Mouse (Mus musculus) hindbrain, embryonic 10.5 days (tissue): ENCODE data around the gene Il11. TPM values are rescaled to one million over a fixed set of nuclear protein-coding genes. Genes with fewer than 3 reads are reported as not detected.

Experiments used
- DNase-seq: peaks from one replicate; pipeline ENCODE4 v3.0.0-alpha.2; 2017; ENCODE audit warnings: low spot score
- H3K27ac ChIP-seq: fragments of 300-500 bp; sonication (generic); 2 replicates; pipeline ENCODE4 v1.5.1; 2016; ENCODE audit warnings: mild to moderate bottlenecking, moderate library complexity
- H3K27me3 ChIP-seq: fragments of 300-500 bp; sonication (generic); 2 replicates; pipeline ENCODE4 v1.6.1; 2016; ENCODE audit warnings: mild to moderate bottlenecking; ENCODE audit not compliant: poor library complexity, insufficient read depth, severe bottlenecking
- H3K36me3 ChIP-seq: fragments of 300-500 bp; sonication (generic); 2 replicates; pipeline ENCODE4 v1.6.1; 2016; ENCODE audit warnings: mild to moderate bottlenecking, moderate library complexity
- H3K4me1 ChIP-seq: fragments of 300-500 bp; sonication (generic); replicated peaks from 2 replicates; pipeline ENCODE4 v1.6.1; 2016; ENCODE audit warnings: mild to moderate bottlenecking
- H3K4me3 ChIP-seq: fragments of 300-500 bp; sonication (generic); 2 replicates; pipeline ENCODE4 v1.5.1; 2016; ENCODE audit warnings: mild to moderate bottlenecking, moderate library complexity
- H3K9me3 ChIP-seq: fragments of 300-500 bp; sonication (generic); 2 replicates; pipeline ENCODE4 v1.6.1; 2016; ENCODE audit warnings: mild to moderate bottlenecking, moderate library complexity
- WGBS: fragments of 180-500 bp; shearing (Covaris S2); methylation state at CpG from one replicate; pipeline ENCODE4 v1.1.7; 2016; 5-methylcytosine and 5-hydroxymethylcytosine counted together
- polyA plus RNA-seq: library from polyadenylated mRNA; unstranded; fragments of >200 nt; fragmentation: Nextera tagmentation; extraction: Ambion mirVana; gene quantifications from 2 replicates; pipeline ENCODE4 v1.2.1, GENCODE M21; 2016

Il11 gene
- polyA plus RNA-seq, 1 experiment from 2014 or later, result 0.44 TPM

DNA sequence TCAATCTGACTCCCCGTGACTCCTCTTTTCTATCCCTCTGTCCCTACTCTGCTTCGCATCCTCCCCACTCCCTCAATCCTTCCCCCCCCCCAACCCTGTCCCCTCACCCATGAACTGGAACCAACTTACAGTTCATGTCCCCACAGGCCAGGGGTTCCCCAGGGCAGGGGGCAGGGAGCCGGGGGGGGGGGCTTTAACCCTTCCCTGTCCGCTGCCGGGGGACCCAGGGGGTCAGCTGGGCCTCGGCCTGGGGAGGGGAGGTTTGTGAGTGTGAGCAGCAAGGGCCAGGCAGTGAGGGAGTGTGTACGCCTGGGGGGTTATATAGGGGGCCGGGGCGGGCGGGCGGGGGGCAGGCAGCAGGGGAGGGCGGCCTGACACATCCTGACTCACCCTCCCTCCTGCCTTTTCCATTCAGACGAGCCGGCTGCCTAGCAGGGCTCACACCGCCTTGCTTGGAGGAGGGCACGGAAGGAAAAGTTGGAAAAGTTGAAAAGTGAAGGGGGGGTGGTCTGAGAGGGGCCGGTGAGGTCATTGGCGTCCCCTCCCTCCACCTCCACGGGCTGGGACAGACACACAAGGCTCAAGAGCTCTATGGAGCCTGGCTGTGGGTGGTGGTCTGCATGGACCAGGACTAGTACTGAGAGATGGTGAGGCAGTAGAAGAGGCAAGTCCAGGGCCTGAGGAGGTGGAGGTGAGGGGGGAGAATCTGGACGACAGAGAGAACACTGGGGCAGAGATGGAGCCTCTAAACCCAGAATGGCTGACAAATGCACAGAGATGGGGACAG lies 4.6 kb downstream of the Il11 start:
- peak overlapping the region; percentile 44 for H3K4me3 ChIP-seq
- WGBS, result 3% methylated on average over 20 of the region's 20 CpGs
- peak overlapping the region; percentile 59 for H3K27ac ChIP-seq
- DNase-seq, result no peak
- 0 out of 2 replicates have a peak, but pooled peaks cover 6% of the 10 kb centered on the region for H3K9me3 ChIP-seq
- H3K27me3 ChIP-seq, result peaks cover 84% of the 10 kb centered on the region
- peaks cover 33% of the 10 kb centered on the region for H3K4me1 ChIP-seq
- H3K36me3 ChIP-seq, result no peaks in the 10 kb centered on the region

DNA sequence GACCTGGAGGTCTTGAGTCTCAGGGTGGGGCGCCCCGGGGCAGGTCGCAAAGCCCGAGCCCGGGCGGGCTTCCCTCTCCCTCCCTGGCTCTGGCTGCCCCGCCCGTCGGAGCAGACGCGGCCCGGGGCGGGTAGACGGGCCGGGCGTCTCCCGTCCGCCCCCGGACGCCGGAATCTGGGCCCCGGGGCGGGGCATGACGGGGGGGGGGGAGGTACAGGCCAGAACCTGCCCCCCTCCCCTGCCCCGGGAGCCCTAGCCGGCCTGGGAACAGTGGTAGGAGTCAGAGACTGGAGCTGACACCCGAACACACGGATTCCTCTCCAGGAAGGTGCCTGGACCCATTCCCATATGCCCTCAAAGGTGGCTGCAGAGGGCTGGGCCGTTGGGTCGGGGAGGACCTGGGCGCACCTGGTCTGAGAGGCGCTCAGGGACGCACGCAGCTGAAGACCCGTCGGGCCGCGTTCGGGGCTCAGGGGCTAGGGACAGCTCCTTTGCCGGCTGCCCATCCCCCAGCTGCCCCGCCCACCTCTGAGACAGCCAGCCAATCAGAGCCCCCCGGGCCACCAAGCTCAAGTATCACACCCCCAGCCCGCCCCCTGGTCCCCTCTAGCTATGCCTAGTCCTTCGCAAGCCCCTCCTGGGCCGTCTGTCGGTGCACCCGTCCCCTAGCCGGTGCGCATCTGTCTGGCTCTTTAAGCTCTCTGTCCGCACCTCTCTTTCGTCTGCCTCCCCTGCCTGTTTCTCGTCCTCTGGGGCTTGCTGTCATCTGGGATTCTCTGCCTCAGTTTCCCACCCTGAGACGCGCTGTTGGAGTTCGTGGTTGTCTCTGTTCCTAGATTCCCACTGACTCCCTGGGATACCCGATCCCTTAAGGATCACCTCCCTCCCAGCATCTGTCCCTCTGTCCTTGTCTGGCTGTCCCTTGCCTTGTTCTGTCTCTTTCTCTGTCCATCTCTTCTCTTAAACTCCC lies 5.5 kb downstream of the Il11 start:
- peak overlapping the region; percentile 44 for H3K4me3 ChIP-seq
- H3K4me1 ChIP-seq, result peaks cover 33% of the 10 kb centered on the region
- H3K9me3 ChIP-seq, result 0 out of 2 replicates have a peak, but pooled peaks cover 6% of the 10 kb centered on the region
- peak overlapping the region; percentile 59 for H3K27ac ChIP-seq
- H3K36me3 ChIP-seq, result no peaks in the 10 kb centered on the region
- 1% methylated on average over 55 of the region's 56 CpGs for WGBS
- H3K27me3 ChIP-seq, result peaks cover 77% of the 10 kb centered on the region
- DNase-seq, result peak; percentile 87

DNA sequence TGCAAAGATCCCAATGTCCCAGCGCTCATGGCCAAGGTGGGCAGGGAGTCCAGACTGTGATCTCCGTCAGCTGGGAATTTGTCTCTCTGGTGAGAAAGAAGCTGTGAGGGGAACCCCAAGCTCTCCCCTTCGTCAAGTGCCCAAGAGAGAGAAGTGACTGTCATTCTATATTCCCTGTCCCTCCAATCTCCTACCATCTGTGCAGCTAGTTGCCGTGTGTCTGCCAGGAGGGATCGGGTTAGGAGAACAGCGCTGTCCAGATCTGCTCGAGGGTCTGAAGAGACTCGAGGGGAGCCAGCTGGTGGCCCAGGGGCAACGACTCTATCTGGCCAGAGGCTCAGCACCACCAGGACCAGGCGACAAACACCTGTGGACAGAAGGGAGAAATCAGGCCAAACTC lies 6.5 kb downstream of the Il11 start:
- Histone ChIP-seq H3K4me1 (peaks cover 28% of the 10 kb centered on the region), H3K27me3 (peaks cover 72% of the 10 kb centered on the region), H3K27ac (no peak overlapping the region), H3K4me3 (no peak overlapping the region), H3K9me3 (0 out of 2 replicates have a peak, but pooled peaks cover 6% of the 10 kb centered on the region), H3K36me3 (no peaks in the 10 kb centered on the region)
- DNase-seq, result no peak
- WGBS, result 53% methylated on average over 10 of the region's 10 CpGs

DNA sequence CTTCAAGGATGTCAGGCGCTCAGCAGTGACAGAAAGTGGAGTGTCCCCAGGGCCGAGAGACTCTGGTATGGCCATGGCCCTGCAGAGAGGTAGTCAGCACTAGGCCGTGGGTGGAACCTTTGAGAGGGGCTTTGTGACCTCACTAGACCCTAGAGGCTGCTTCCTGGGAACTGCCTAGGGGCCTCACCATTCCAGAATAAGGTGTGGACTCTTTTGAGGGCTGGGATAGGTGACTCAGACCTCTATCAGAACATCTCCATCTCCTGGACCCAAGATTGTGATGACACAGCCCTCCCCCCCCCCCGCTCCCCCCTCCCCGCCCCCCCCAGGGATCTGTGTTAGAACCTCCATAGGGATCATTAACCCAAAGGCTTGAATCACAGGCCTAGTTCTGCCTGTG lies 11.5 kb downstream of the Il11 start, which contains the start of gene Fam71e2:
Fam71e2 (minus strand) TSS at position 101 of the 400 bp plus-strand sequence.
- peaks cover 23% of the 10 kb centered on the region for H3K27me3 ChIP-seq
- H3K27ac ChIP-seq, result no peak within 1 kb of the TSS
- 0 out of 2 replicates have a peak within 1 kb of the TSS, but pooled peaks have one; percentile 7 for H3K4me3 ChIP-seq
- 72% methylated on average over 5 of the region's 5 CpGs for WGBS
- no peaks in the 10 kb centered on the region for H3K36me3 ChIP-seq
- no peak for DNase-seq
- no peaks in the 10 kb centered on the region; the same call in 1 of the 2 replicates for H3K4me1 ChIP-seq
- no peaks in the 10 kb centered on the region for H3K9me3 ChIP-seq

DNA sequence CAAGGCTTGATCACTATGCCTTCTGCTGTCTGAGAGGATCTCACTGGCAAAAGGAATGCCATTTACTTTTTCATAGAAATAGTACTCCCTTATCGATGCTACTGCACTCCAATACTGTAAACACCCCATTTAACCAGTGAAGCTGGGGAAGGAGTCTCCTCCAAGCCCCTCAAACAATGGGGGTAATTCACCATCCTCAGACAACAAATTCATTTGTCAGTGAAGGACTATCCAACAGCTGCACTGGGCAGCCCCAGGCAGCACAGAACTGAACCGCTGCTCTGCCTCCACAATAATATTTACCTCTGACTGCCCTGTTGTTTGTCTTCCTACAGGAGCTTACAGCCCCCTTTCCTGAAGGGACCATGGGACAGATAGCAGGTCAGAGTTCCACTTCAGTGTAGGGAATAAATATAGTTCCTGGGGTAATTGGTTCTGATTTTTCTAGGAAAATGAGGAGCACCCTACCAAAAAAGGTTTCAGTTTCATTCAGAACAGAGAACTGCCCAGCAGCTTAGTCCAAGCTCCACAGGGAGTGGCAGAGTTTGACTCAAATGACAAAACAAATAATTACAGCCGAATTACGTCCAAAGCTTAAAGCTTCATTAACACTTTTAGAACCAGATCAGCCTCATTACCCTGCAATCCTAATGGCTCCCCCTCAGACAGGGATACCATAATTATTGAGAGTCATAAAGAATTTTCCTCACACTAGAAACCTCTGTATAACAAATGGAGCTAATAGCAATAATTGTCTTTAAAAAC lies 17.5 kb downstream of the Il11 start:
- H3K9me3 ChIP-seq, result no peaks in the 10 kb centered on the region
- DNase-seq, result no peak
- no peak overlapping the region for H3K27ac ChIP-seq
- H3K36me3 ChIP-seq, result no peaks in the 10 kb centered on the region
- WGBS, result 20% methylated on average over 4 of the region's 4 CpGs
- H3K4me1 ChIP-seq, result peaks cover 10% of the 10 kb centered on the region
- no peaks in the 10 kb centered on the region for H3K27me3 ChIP-seq
- no peak overlapping the region for H3K4me3 ChIP-seq

DNA sequence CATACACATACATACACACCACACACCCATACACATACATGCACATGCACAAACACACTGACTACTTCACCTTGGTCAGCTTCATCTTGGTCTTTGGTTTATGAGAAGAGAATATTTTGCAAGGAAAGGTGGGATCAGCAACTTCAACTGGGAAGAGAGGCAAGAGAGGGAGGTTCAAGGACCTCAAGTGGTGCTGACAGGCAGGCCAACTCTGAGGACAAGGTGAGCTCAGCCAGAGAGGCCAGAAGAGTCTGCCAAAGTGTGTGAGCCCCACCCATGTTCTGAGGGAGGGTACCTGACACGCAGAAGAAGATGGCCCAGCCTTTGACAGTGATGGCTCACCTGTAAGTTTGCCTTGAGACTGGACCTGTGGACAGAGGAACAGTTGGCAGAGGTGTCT lies 23.0 kb downstream of the Il11 start:
- no peak for DNase-seq
- Histone ChIP-seq H3K27ac (no peak overlapping the region), H3K27me3 (peaks cover 4% of the 10 kb centered on the region; the same call in 1 of the 2 replicates), H3K36me3 (no peaks in the 10 kb centered on the region), H3K4me1 (peaks cover under 1% of the 10 kb centered on the region; the same call in 1 of the 2 replicates), H3K4me3 (no peak overlapping the region), H3K9me3 (peaks cover 2% of the 10 kb centered on the region; the same call in 1 of the 2 replicates)
- WGBS, result 58% methylated on average over 1 of the region's 1 CpGs

DNA sequence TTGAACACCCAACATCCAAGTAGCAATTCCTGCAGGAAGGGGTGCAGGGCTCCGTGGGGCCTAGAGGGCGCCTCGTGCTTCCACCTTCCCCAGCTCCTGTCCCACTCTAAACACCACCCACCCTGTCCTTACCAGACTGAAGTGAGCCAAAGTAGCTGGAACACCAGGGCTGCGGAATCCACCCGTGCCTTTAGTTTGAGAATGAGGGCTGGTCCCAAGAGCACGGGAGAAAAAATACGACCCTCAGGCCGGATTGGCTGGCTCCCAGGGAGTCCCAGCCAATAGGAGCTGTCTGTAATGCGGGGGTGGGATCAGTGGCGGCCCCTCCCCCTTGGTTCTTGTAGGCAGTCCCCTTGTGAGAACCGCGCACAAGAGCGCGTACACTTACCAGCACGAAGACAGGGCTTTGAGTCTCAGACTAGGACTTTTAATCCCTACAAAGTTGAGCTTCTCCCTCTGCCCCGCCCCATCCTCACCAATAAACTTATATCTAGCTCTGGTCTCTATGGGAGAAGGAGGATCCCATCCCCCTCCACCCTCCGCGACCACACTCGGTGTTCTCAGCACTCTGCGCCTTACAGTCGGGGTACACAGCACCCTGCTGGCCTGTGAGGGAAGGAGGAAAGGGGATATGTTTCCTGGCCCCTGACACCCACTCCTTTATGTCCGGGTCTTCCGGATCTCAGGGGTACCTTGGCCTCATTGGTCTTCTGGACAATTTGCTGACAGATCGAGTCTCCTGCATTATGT lies 29.7 kb downstream of the Il11 start, which contains the start of gene Cox6b2:
Cox6b2 (minus strand) TSS at position 274 of the 750 bp plus-strand sequence.
- DNase-seq, result peak; percentile 89
- WGBS, result 5% methylated on average over 24 of the region's 24 CpGs
- H3K4me3 ChIP-seq, result peak within 1 kb of the TSS; percentile 47
- H3K4me1 ChIP-seq, result peaks cover 22% of the 10 kb centered on the region
- peaks cover 14% of the 10 kb centered on the region for H3K27me3 ChIP-seq
- no peaks in the 10 kb centered on the region for H3K36me3 ChIP-seq
- H3K27ac ChIP-seq, result peak within 1 kb of the TSS; percentile 76
- H3K9me3 ChIP-seq, result peaks cover 2% of the 10 kb centered on the region; the same call in 1 of the 2 replicates

DNA sequence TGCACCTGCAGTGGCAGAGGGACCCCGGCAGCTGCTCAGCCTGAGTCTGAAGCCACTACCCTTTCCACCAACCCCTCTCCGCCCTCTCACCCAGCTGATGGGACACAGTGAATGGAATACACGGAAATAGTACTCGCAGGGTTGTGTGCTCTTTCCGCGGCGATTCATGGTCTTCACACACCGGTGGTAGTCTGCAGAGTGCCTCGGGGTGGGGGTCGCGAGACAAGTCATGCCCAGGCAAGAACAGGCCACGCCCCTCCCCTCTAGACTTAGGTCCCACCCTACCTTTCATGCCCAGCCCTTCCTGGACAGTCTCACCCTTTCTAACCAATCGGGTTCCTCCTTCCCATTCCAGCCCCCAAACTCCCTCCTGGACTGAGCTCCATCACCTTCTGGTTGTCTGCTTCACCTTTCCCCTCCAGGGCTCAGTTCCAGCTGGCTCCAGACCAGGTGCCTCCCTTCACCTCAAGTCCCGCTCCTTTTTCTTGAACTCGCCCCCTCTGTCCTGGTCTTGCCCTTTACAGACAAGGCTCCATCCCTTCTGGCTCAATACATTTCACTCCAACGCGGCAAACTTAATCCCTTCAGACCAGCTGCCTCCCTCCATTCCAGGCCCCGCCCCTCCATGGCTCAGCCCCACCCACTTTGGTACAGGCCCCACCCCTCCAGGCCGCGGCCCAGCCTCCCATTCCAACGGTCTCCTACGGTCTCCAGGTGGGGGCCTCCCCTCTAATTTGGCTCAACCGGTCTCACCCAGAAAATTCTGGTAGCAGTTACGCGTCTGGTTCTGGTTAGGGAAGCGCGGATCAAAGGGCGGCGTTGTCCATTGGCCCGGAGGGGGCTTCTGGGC lies 30.5 kb downstream of the Il11 start:
- Histone ChIP-seq H3K9me3 (no peaks in the 10 kb centered on the region), H3K4me3 (peak overlapping the region; percentile 47), H3K36me3 (no peaks in the 10 kb centered on the region), H3K4me1 (peaks cover 22% of the 10 kb centered on the region), H3K27me3 (peaks cover 13% of the 10 kb centered on the region), H3K27ac (peak overlapping the region; percentile 76)
- WGBS, result 2% methylated on average over 30 of the region's 30 CpGs
- DNase-seq, result peak; percentile 69

DNA sequence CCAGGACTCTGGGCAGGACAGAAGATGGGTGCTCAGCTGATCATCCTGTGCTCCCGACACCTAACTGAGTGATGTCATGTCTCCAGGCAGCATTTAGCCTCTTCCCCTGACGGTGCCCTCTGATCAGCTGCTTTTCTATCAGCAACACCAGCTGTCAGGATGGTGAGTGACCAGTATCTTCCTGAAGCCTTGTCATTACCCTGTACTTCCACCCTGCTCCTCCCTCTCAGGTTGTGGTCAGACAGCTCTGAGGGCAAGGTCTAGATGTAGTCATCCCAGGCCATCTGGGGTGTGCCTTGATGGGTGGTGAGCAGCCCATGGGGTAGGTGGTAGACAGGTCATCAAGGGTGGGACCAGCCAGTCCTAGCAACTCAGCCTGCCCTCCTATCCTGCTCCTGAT lies 33.5 kb downstream of the Il11 start:
- no peak overlapping the region for H3K4me3 ChIP-seq
- no peak for DNase-seq
- 94% methylated on average over 2 of the region's 2 CpGs for WGBS
- H3K4me1 ChIP-seq, result peaks cover 38% of the 10 kb centered on the region
- H3K27me3 ChIP-seq, result peaks cover 10% of the 10 kb centered on the region
- peaks cover 30% of the 10 kb centered on the region for H3K36me3 ChIP-seq
- no peak overlapping the region for H3K27ac ChIP-seq
- no peaks in the 10 kb centered on the region for H3K9me3 ChIP-seq

DNA sequence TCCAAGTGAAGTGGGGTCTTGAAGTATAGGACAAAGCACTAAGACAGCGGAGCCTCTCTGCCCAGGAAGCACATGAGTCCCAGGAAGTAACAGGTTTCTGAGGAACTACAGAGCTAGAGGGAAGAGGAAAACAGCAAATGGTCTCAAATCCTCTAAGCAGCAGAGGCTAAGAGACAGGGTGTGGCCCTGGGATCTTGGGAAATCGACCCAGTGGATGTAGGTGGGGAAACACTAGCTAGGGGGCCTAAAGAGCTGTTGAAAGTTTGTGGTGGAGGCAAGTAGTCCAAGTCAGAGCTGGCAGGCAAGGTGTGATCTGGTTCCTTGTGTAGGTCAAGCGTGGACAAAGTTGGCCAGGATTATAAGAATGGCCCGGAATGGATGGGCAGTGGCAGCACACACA lies 34.3 kb downstream of the Il11 start:
- Histone ChIP-seq H3K27me3 (0 out of 2 replicates have a peak, but pooled peaks cover 3% of the 10 kb centered on the region), H3K4me3 (no peak overlapping the region), H3K36me3 (peaks cover 38% of the 10 kb centered on the region), H3K9me3 (no peaks in the 10 kb centered on the region), H3K27ac (no peak overlapping the region), H3K4me1 (peaks cover 39% of the 10 kb centered on the region)
- WGBS, result 80% methylated on average over 4 of the region's 4 CpGs
- DNase-seq, result no peak
